Mouse (Mus musculus) embryonic facial prominence, embryonic 12.5 days (tissue): Measurements from ENCODE around the gene St8sia2. TPM values are rescaled to one million over a fixed set of nuclear protein-coding genes. Genes with fewer than 3 reads are reported as not detected.

Source experiments
- ATAC-seq: fragments of 200-750 bp; cut with Nextera tagmentation; 2 replicates; pipeline ENCODE4 v1.8.0; 2017; ENCODE audit not compliant: insufficient number of reproducible peaks, insufficient read depth, low FRiP score, low TSS enrichment
- H3K27ac ChIP-seq: fragments of 300-500 bp; sonication (generic); 2 replicates; pipeline ENCODE4 v1.5.1; 2016; ENCODE audit warnings: mild to moderate bottlenecking
- H3K27me3 ChIP-seq: fragments of 300-500 bp; sonication (generic); 2 replicates; pipeline ENCODE4 v1.6.1; 2016; ENCODE audit warnings: mild to moderate bottlenecking, moderate library complexity
- H3K36me3 ChIP-seq: fragments of 300-500 bp; sonication (generic); 2 replicates; pipeline ENCODE4 v1.6.1; 2016; ENCODE audit warnings: mild to moderate bottlenecking
- H3K4me1 ChIP-seq: fragments of 300-500 bp; sonication (generic); 2 replicates; pipeline ENCODE4 v1.6.1; 2016
- H3K4me2 ChIP-seq: fragments of 300-500 bp; sonication (generic); replicated peaks from 2 replicates; pipeline ENCODE4 v1.6.1; 2016; ENCODE audit warnings: mild to moderate bottlenecking, moderate library complexity
- H3K4me3 ChIP-seq: fragments of 300-500 bp; sonication (generic); 2 replicates; pipeline ENCODE4 v1.5.1; 2016; ENCODE audit warnings: mild to moderate bottlenecking
- H3K9ac ChIP-seq: fragments of 300-500 bp; sonication (generic); 2 replicates; pipeline ENCODE4 v1.6.1; 2016; ENCODE audit warnings: mild to moderate bottlenecking, moderate library complexity
- H3K9me3 ChIP-seq: fragments of 300-500 bp; sonication (generic); 2 replicates; pipeline ENCODE4 v1.6.1; 2016; ENCODE audit warnings: mild to moderate bottlenecking, moderate library complexity
- WGBS: fragments of 180-500 bp; shearing (Covaris S2); methylation state at CpG from one replicate; pipeline ENCODE4 v1.1.7; 2016; 5-methylcytosine and 5-hydroxymethylcytosine counted together
- polyA plus RNA-seq: library from polyadenylated mRNA; unstranded; fragments of >200 nt; fragmentation: Nextera tagmentation; extraction: Ambion mirVana; gene quantifications from 2 replicates; pipeline ENCODE4 v1.2.1, GENCODE M21; 2016

The St8sia2 gene
- 15.6 and 18.5 TPM in 2 replicates for polyA plus RNA-seq

DNA sequence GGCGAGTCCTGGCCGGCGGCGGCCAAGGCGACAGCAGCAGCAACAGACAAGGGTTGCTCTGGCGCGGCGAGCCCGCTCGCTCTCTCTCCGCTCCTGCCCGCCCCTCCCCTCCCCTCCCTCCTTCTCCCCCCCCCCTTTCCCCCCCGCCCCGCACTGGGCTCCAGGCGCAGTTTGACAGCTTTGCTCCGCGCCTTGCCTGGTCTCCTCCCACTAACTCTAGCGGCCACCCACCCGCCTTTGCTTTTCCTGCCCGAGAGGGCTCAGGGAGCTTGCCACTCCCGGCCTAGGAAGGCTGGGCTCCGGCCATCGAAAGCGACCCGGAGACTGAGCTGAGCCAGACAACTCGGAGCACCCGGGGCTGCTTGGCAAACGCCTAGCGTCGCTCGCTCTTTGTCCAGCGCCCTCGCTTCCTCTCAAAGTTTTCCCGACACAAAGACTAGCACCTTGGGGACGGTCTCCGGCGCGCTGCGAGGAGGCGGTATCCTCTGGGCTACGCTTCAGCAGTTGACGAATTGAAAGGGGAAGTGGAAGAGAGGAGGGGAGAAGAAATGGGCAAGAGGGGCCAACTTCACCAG, at the start of gene St8sia2:
Gene St8sia2 (minus strand): TSS at position 90 of the 575 bp plus-strand sequence.
- no peaks in the 10 kb centered on the region for H3K36me3 ChIP-seq
- no peaks in the 10 kb centered on the region for H3K9me3 ChIP-seq
- under 1% methylated on average over 30 of the region's 42 CpGs for WGBS
- H3K27me3 ChIP-seq = peaks cover 16% of the 10 kb centered on the region
- H3K27ac ChIP-seq = peak within 1 kb of the TSS; percentile 79
- H3K4me2 ChIP-seq = peak within 1 kb of the TSS; percentile 83
- peak; percentile 87 for ATAC-seq
- H3K4me3 ChIP-seq = peak within 1 kb of the TSS; percentile 82
- peak within 1 kb of the TSS; percentile 85 for H3K9ac ChIP-seq
- peaks cover 23% of the 10 kb centered on the region for H3K4me1 ChIP-seq

DNA sequence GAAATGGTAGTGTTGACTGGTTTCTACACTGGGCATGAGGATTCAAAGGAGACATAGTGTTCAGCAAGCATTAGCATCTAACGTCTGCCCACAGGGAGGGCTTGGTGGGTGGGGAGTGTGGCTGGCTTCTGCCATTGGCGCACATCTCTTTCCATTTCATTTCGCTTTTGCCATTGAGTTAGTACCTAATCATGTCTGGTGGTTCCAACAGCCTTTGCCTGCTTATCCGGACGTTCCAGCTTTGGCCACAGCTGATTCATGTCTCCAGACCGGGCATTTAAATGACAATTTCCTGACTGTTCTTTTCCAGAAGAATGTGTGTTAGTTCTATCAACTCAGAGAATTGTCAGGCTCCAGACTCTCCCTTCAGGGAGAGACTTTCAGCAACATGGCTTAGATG, 47.6 kb upstream of the St8sia2 start:
- peaks cover 7% of the 10 kb centered on the region for H3K4me1 ChIP-seq
- no peak for ATAC-seq
- H3K4me2 ChIP-seq = no peak overlapping the region
- no peak overlapping the region for H3K9ac ChIP-seq
- H3K4me3 ChIP-seq = no peak overlapping the region
- H3K36me3 ChIP-seq = no peaks in the 10 kb centered on the region
- H3K9me3 ChIP-seq = no peaks in the 10 kb centered on the region
- H3K27ac ChIP-seq = no peak overlapping the region
- WGBS = 91% methylated on average over 6 of the region's 6 CpGs
- H3K27me3 ChIP-seq = no peaks in the 10 kb centered on the region

DNA sequence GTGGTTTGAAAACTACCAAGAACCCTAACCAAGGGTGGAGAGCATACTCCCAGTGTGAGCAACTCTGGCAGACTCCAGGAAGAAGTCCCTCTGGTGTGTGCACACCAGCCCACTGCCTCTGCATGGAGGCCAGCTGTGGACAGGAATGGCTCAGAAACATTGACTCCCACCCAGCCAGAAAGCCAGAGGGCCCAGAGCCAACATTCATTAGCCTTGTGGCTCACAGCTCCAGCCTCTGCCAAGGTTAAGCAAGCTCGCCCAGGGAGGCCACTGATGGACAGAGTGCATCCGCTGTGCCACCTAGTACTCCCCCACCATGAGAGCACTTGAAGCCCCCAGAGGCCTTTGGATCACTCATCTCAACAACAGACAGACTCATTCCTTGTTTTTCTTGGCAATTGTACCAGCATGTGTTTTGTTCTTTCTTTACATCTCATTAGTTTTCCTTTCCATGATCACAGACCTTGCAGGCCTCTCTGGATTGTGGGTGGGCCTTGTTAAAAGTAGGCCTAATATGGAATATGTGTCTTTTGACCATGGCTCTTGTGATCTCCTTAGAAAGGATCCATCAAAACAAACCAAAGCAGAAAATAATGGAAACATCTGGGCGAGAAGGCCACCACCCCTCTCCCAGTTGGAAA, 46.9 kb upstream of the St8sia2 start:
- no peak for ATAC-seq
- Histone ChIP-seq H3K27ac (no peak overlapping the region), H3K9ac (no peak overlapping the region), H3K4me3 (no peak overlapping the region), H3K36me3 (no peaks in the 10 kb centered on the region), H3K4me2 (no peak overlapping the region), H3K27me3 (no peaks in the 10 kb centered on the region), H3K9me3 (no peaks in the 10 kb centered on the region), H3K4me1 (peaks cover 4% of the 10 kb centered on the region)
- WGBS = 82% methylated on average over 3 of the region's 3 CpGs

DNA sequence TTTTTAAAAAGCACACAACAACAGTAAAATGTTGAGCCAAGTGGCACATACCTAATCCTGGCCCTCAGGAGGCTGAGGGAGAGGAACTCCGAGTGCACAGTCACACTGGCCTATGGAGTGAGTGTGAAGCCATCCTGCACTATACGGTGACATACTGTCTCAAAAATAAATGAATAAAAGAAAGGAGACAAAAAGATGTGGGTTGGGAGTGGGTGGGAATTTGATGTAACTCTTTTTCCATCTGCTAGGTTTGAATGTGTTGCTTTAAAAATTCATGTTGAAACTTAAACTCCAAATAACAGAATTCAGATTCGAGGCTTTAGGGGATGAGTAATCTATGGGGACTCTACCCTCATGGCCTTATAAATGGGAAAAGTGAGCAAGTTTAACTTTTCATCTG, 46.2 kb upstream of the St8sia2 start:
- Histone ChIP-seq H3K4me3 (no peak overlapping the region), H3K9me3 (no peaks in the 10 kb centered on the region), H3K4me1 (no peaks in the 10 kb centered on the region; the same call in 1 of the 2 replicates), H3K27ac (no peak overlapping the region), H3K9ac (no peak overlapping the region), H3K4me2 (no peak overlapping the region), H3K27me3 (no peaks in the 10 kb centered on the region), H3K36me3 (no peaks in the 10 kb centered on the region)
- ATAC-seq = no peak
- WGBS = 80% methylated on average over 3 of the region's 3 CpGs

DNA sequence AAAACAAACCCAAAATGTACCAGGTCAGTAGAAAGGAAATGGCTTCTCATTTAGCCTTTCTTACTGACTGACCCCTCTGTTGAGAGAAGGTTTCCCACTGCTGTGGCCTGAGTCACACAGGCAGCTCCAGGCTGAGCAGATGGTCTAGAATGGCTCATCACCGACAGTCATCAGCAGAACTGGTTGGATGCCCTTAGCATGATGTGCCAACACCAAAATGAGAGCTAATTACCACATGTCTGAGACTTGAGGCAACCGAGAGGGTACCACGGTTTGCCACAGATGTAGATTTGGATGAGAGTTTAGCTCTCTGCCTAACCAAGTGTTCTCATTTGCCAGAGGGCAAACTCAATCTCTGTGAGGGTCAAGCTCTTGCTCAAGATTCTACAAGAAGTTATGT, 42.3 kb upstream of the St8sia2 start:
- Histone ChIP-seq H3K27ac (no peak overlapping the region), H3K9me3 (no peaks in the 10 kb centered on the region), H3K4me3 (no peak overlapping the region), H3K36me3 (no peaks in the 10 kb centered on the region), H3K9ac (no peak overlapping the region), H3K27me3 (no peaks in the 10 kb centered on the region), H3K4me1 (no peaks in the 10 kb centered on the region), H3K4me2 (no peak overlapping the region)
- ATAC-seq = no peak
- WGBS = 86% methylated on average over 3 of the region's 3 CpGs

DNA sequence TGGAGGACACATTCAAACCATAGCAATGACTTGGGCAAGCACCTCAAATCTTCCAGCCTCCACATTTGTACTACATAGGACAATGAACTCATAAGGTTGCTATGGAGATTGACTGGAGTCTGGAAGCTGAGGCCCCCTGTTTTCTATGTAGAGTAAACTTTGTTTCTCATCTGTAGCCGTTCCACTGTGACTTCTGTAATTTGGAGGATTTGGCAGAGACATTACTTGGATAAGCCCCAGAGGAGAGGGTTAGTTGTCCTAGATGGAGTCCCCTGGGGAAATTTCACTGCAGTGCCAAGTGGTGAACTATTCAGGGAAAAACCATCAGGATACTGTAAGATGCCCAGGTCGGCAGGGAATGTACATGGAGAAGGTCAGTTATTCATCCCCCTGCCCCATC, 34.1 kb upstream of the St8sia2 start:
- ATAC-seq = no peak
- no peak overlapping the region for H3K9ac ChIP-seq
- H3K4me2 ChIP-seq = no peak overlapping the region
- H3K27ac ChIP-seq = no peak overlapping the region
- no peaks in the 10 kb centered on the region for H3K27me3 ChIP-seq
- 0 out of 2 replicates have a peak, but pooled peaks cover 4% of the 10 kb centered on the region for H3K4me1 ChIP-seq
- 88% methylated on average over 2 of the region's 2 CpGs for WGBS
- no peaks in the 10 kb centered on the region for H3K9me3 ChIP-seq
- no peaks in the 10 kb centered on the region for H3K36me3 ChIP-seq
- H3K4me3 ChIP-seq = no peak overlapping the region

DNA sequence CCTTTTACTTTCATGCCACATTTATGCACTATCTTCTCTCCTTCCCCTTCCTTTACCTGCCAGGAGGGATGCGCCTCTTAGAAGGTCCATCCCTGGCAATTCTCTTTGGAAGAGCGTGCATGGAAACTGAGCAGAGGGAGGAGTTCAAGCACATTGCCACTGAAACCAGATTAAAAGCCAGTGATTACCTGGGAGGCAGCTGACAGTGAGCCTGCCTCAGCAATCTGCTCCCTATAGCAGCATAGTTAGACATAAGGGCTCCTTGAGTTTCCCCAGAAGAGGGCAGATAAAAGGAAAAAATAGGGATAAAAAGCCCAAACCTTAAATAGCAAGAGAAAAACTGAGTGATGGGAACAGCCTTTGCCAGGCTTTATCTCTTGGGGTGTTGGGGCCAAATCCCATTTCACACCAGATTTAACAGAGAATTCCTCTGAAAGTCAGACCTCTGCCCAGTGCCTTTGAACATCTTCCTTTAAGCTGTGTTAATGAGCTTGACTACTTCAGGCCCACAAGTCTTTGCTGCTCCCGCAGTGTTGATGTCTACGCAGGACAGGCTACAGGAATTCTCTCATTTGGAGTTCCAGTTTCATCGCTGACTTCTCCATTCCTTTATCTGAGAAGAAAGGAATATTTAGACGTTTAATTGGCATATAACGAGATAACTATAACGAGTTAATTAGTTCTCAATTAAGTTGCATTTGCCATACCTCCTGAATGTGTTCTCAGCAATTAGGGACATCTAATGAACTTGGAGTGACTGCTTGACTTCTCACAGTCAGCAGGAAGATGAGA, 31.9 kb upstream of the St8sia2 start:
- 74% methylated on average over 8 of the region's 8 CpGs for WGBS
- Histone ChIP-seq H3K9me3 (no peaks in the 10 kb centered on the region), H3K36me3 (no peaks in the 10 kb centered on the region), H3K27ac (no peak overlapping the region), H3K4me3 (no peak overlapping the region), H3K4me1 (0 out of 2 replicates have a peak, but pooled peaks cover 4% of the 10 kb centered on the region), H3K9ac (no peak overlapping the region), H3K4me2 (no peak overlapping the region), H3K27me3 (no peaks in the 10 kb centered on the region)
- no peak for ATAC-seq

DNA sequence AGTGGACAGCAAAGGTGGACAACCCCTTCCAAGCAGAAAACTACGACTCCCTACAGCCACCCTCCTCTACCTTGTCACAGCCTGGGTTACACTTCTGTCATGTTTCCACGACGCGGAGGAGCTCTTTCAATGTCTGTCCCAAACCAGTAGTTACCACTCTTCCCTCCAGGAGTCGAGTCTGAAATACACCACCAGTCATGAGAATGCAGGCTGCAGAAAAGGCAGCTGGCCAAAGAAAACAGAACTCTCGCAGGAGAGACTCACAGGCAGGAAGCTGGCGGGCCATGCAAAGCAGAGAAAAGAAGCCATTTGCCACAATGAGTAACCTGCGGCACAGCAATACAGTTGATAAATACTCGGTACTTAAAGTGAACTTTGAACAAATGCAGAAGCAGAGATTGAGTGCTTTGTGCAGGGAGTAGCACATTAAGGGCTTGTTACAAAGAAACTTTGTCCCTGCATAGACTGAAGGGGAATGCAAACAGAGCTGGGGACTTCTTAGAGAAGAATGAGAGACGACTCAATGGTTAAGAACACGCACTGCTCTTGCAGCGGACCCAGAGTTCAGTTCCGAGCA, 30.2 kb upstream of the St8sia2 start:
- no peak overlapping the region for H3K4me2 ChIP-seq
- H3K9me3 ChIP-seq = no peaks in the 10 kb centered on the region
- H3K4me3 ChIP-seq = no peak overlapping the region
- H3K27ac ChIP-seq = peak overlapping the region; percentile 25
- 70% methylated on average over 13 of the region's 13 CpGs for WGBS
- 0 out of 2 replicates have a peak, but pooled peaks cover 4% of the 10 kb centered on the region for H3K4me1 ChIP-seq
- H3K36me3 ChIP-seq = no peaks in the 10 kb centered on the region
- H3K9ac ChIP-seq = no peak overlapping the region
- ATAC-seq = no peak
- no peaks in the 10 kb centered on the region for H3K27me3 ChIP-seq

DNA sequence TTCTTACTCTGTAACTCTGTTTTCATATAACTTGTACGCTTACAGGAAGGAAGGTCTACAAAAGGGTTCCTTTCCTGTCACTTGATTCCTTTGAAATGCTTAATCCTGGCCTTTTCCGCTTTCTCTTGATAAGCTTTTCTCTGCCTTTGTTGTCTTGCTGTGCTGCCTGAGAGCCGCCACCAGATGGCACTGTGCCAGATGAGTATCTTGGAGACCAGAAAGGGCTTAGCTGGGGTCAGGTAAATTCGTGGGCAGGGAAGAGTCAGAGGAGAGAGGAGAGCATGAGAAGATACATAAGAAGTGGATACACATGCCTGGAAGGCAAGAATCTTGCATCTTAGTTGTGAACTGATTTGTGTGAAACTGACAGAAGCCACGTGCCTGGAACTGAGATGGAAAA, 11.5 kb upstream of the St8sia2 start:
- Histone ChIP-seq H3K4me2 (no peak overlapping the region), H3K36me3 (no peaks in the 10 kb centered on the region), H3K9ac (no peak overlapping the region), H3K9me3 (no peaks in the 10 kb centered on the region), H3K4me1 (no peaks in the 10 kb centered on the region), H3K4me3 (no peak overlapping the region), H3K27me3 (no peaks in the 10 kb centered on the region), H3K27ac (no peak overlapping the region)
- WGBS = 15% methylated on average over 5 of the region's 5 CpGs
- no peak for ATAC-seq

DNA sequence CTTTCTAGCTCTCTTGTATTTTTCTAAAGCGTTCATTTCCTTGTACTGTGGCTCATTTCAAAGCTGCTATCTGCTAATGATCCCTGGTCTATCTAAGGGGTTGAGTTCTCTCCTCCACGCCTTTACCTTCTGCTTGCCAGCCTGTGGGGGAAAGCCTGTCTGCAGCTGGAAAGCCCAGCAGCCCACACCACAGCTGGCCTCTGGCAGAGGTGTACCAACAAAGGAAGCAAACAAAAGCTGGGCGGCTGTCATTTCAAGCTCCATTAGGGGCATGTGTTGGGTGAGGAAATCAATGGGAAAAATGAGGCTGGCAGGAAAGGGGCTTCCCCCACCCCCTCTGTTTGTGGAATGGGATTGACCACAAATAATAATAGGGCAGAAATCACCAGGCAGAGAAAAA, 10.7 kb upstream of the St8sia2 start:
- no peak overlapping the region for H3K4me2 ChIP-seq
- WGBS = 75% methylated on average over 3 of the region's 3 CpGs
- H3K9me3 ChIP-seq = no peaks in the 10 kb centered on the region
- H3K4me3 ChIP-seq = no peak overlapping the region
- no peaks in the 10 kb centered on the region for H3K4me1 ChIP-seq
- no peak overlapping the region for H3K27ac ChIP-seq
- H3K27me3 ChIP-seq = no peaks in the 10 kb centered on the region
- H3K36me3 ChIP-seq = no peaks in the 10 kb centered on the region
- ATAC-seq = no peak
- no peak overlapping the region for H3K9ac ChIP-seq

DNA sequence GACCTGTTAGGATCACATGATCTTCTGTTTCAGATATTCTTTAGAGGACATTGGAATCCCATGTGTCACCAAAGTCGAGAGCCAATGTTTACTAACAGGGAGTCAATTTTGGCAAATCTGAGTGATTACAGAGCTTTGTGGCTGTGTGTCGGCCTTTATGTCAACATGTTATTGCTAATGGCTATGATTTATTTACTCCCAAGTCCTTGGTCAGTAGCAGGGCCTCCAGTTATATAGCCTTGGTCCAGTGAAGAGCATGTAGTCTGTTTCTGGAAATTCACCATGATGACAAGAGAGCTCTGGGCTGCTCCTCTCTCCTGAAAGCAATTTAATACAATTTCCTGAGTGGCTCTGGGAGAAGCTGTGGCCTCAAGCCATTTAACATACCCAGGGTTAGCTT, 9.1 kb upstream of the St8sia2 start:
- no peak overlapping the region for H3K9ac ChIP-seq
- H3K9me3 ChIP-seq = no peaks in the 10 kb centered on the region
- H3K4me3 ChIP-seq = no peak overlapping the region
- H3K4me1 ChIP-seq = no peaks in the 10 kb centered on the region
- WGBS = 64% methylated on average over 2 of the region's 2 CpGs
- no peak for ATAC-seq
- H3K27ac ChIP-seq = no peak overlapping the region
- H3K4me2 ChIP-seq = no peak overlapping the region
- H3K27me3 ChIP-seq = no peaks in the 10 kb centered on the region
- no peaks in the 10 kb centered on the region for H3K36me3 ChIP-seq

DNA sequence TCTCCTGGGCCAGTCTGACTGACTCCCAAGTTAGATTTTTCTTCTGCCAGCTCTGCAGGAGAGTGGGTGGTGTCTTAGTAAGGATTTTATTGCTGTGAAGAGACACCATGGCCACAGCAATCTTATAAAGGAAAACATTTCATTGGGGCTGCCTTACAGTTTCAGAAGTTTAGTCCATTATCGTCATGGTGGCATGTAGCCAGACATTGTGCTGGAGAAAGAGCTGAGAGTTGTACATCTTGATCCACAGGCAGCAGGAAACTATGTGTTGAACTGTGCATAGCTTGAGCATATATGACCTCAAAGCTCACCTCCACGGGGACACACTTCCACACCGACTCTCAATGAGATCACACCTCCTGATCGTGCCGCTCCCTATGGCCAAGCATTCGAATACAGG, 8.3 kb upstream of the St8sia2 start:
- WGBS = 86% methylated on average over 6 of the region's 6 CpGs

More for the DNA sequence above, 8.3 kb upstream of the St8sia2 start:
- Histone ChIP-seq H3K27me3 (no peaks in the 10 kb centered on the region), H3K9me3 (no peaks in the 10 kb centered on the region), H3K27ac (no peak overlapping the region), H3K4me3 (no peak overlapping the region), H3K36me3 (no peaks in the 10 kb centered on the region), H3K4me2 (no peak overlapping the region), H3K9ac (no peak overlapping the region), H3K4me1 (no peaks in the 10 kb centered on the region)
- no peak for ATAC-seq
